Mouse (Mus musculus): ENCODE data around the gene 4933428G20Rik.

Gene 4933428G20Rik

DNA sequence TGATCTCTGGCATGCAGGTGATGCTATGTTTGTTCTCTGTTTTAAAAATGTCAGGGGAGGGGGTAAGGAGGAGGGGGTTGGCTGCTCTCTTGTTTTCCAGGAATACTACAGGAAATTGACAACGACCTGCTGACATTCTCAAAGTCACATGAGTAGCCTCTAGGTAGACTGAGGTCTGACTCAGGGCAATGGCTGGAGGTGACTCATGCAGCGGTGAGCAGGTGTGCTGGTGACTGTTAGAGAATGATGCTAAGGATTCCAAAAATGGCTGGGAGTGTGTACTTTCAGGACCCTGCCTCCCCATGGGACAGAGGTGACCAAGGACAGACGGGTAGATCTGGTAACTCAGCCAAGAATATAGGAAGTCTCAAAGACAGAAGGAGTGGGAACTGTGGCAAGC is 8.1 kb upstream of the 4933428G20Rik start:
- in situ Hi-C loops (cut with MboI; ENCODE audit: low sequenced_read_pairs), result no loop called here

GRCm38 (mm10) chr11:97506331-97506730 is 6.2 kb upstream of the 4933428G20Rik start:
- in situ Hi-C loops (cut with MboI; ENCODE audit: low sequenced_read_pairs), result no loop called here

DNA sequence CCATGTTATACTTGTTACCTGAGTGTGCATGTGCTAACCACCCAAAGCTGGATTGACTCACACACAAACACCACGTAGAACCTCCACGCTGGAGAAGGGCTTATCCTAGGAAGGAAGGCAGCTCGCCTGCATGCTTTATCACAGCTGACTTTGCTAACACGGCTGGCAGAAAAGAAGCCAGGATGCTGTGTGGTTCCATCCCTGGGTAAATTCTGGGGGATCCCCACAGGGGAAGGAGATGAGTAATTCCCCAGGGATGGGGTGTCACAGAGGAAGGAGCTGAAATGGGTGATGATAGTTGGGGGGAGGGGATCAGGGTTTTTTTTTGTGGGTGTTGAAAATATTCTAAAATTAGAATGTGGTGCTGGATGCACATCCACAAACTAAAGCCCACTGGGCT is 5.6 kb upstream of the 4933428G20Rik start:
- in situ Hi-C loops (cut with MboI; ENCODE audit: low sequenced_read_pairs), result no loop called here

- in situ Hi-C loops (cut with MboI; ENCODE audit: low sequenced_read_pairs), result no loop called here
Measured at GRCm38 (mm10) chr11:97502846-97503245, 2.7 kb upstream of the 4933428G20Rik start.

GRCm38 (mm10) chr11:97502383-97502782 is 2.2 kb upstream of the 4933428G20Rik start:
- in situ Hi-C loops (cut with MboI; ENCODE audit: low sequenced_read_pairs), result no loop called here

- in situ Hi-C loops (cut with MboI; ENCODE audit: low sequenced_read_pairs), result no loop called here
Measured at GRCm38 (mm10) chr11:97500720-97501448, 744 bp upstream of the 4933428G20Rik start.

- in situ Hi-C loops (cut with MboI; ENCODE audit: low sequenced_read_pairs), result no loop called here
Measured at GRCm38 (mm10) chr11:97497543-97497942, 2.6 kb downstream of the 4933428G20Rik start.

GRCm38 (mm10) chr11:97492836-97493235 is 7.3 kb downstream of the 4933428G20Rik start:
- in situ Hi-C loops (cut with MboI; ENCODE audit: low sequenced_read_pairs), result no loop called here

DNA sequence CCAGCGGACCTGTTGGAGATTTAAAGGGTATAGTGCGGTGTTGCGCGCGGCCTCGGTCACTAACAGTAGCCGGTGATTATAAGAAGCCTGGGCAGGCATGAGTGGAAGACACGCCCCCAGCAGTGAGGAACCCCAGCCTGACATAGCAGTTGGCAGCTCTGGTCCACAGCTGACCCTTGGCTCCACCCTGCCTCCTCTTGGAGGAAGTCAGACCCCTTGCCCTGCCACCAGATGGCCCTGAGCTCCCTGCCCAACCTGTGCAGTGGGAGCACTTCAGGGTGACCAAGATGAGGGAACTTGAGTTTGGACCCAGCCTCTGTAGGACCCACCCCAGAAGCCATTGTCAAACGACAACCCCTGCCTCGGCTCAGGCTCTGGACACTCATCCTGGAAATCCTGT is 8.5 kb downstream of the 4933428G20Rik start:
- in situ Hi-C loops (cut with MboI; ENCODE audit: low sequenced_read_pairs), result no loop called here

DNA sequence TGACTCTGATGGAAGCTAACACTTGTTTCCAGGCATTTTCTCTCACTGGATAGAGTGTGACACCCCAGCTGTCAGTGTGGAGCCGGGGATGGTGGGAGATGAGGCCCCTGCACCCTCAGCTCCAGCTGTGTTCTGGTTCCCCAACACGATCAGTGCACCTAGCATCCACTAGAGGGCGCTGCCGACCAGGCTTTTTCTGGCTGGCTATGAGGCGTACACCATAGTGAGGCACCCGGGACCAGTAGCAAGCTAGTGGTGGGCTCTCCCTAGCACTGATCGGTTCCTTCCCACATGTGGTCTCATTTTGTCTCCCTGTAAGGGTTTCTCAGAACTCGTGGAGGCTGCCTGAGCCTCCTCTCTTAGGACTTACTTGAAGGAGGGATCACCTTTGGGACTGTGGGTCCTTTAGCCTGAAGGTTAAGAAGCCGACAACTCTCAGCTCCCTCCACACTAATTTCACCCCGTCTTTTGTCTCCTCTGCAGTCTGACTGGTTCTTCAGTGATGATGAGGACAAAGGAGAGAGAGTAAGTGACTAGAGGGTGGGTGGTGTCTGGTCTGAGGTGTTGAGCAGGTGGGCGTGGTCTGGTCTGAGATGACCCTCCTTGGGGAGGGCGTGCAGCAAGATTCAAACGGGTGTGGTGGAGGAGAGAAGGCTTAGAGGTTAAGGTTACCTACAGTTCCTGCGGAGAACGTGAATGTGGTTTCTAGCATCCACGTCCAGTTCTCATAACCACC is 10.4 kb downstream of the 4933428G20Rik start:
- in situ Hi-C loops (cut with MboI; ENCODE audit: low sequenced_read_pairs), result loop anchor here (10.0 kb wide), 1 partner anchor 205 kb away; no protein-coding TSS in a partner anchor

DNA sequence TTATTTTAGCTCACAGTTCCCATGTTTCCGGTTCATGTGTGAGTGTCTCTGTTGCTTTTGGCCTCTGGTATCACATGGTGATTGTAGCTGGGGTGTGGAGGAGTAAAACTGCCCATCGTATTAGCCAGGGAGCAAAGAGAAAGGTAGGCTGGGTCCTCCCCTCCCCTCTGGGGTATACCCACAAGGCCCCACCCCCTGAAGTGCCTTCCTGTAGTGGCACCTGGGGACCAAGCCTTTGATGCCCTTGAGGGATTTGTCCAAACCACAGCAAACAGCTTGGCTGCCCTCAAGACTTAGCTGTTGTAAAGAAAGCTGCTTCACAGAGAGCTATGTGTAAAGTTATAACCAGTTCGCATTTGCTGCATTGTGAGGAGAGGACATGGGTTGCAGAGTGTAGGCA is 12.5 kb downstream of the 4933428G20Rik start:
- in situ Hi-C loops (cut with MboI; ENCODE audit: low sequenced_read_pairs), result loop anchor here (10.0 kb wide), 1 partner anchor 207 kb away; no protein-coding TSS in a partner anchor

DNA sequence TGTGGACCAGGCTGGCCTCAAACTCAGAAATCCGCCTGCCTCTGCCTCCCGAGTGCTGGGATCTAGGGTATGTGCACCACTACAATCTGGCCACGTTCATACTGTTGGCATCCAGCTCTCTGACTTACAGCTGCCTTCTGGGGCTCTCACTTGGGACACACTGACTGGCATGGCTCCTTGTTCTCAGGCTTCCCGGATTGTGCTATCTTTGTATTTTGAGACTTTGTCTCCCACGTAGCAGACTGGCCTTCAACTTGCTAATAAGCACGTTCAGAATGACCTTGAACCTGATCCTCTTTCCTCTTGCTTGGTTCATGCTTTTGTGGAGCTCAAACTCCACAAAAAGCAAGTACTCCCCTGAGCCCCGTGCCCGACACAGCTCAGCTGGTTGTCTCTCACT is 14.5 kb downstream of the 4933428G20Rik start:
- in situ Hi-C loops (cut with MboI; ENCODE audit: low sequenced_read_pairs), result loop anchor here (10.0 kb wide), 1 partner anchor 209 kb away; no protein-coding TSS in a partner anchor

- in situ Hi-C loops (cut with MboI; ENCODE audit: low sequenced_read_pairs), result loop anchor here (10.0 kb wide), 1 partner anchor 215 kb away; no protein-coding TSS in a partner anchor
Measured at GRCm38 (mm10) chr11:97479824-97480223, 20.3 kb downstream of the 4933428G20Rik start.

- in situ Hi-C loops (cut with MboI; ENCODE audit: low sequenced_read_pairs), result no loop called here
Measured at GRCm38 (mm10) chr11:97479085-97479484, 21.1 kb downstream of the 4933428G20Rik start.

DNA sequence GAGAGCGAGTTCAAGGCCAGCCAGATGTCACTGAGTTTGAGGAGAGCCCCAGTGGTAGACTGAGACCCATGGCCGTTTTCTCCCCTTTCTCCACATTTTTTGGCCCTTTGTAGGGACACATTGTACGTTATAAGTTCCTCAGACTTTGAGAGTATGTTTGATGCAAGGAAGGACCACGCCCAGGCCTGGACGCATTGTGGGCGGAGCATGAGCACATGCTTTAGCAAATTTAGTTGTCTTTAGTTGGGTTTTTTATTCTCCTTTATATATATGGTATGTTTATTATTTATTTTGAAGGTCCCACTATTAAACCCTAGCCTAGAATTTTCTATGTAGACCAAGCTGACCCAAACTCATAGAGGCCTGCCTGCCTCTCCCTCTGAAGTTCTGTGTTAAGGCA is 21.8 kb downstream of the 4933428G20Rik start:
- in situ Hi-C loops (cut with MboI; ENCODE audit: low sequenced_read_pairs), result no loop called here

DNA sequence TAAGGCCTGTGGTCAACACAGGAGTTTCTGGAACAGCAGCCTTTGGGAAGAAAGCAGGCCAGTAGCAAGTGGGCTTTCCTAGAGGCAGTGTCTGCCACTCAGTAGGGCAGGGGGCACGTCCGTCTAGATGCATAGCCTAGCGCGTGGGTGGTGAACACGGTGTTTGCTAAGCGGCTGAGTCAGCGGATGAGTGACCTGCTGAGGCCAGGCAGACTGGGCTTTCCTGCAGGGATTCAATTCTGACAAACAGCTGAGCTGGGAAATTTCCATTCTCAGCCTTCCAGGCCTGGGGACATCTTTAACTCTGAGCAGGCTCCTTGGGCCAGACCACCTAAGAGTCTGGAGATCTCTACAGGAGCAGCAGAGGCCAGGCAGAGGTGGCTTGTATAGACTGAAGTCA is 22.7 kb downstream of the 4933428G20Rik start:
- in situ Hi-C loops (cut with MboI; ENCODE audit: low sequenced_read_pairs), result no loop called here

GRCm38 (mm10) chr11:97476334-97477095 is 23.6 kb downstream of the 4933428G20Rik start:
- in situ Hi-C loops (cut with MboI; ENCODE audit: low sequenced_read_pairs), result no loop called here

DNA sequence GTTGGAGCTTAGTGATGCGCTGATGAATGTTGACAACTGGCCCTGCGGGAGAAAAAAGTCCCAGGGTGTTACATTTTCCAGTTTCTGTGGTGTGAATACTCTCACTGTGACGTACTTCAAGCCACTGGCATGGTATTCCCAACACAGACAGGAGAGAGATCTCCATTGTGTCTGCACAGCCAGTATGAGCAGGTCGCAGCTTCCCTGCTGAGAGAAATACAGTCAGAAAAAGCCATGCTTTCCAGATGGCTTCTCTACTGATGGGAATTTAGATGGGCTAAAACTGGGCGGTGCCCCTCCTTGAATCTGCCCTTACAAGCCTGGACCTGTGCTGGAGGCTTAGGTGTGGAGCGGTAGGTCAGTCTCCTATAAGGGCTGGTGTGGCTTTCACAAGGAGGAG is 28.9 kb downstream of the 4933428G20Rik start:
- in situ Hi-C loops (cut with MboI; ENCODE audit: low sequenced_read_pairs), result loop anchor here (5.0 kb wide), 1 partner anchor 151 kb away; no protein-coding TSS in a partner anchor

- in situ Hi-C loops (cut with MboI; ENCODE audit: low sequenced_read_pairs), result loop anchor here (5.0 kb wide), 1 partner anchor 152 kb away; no protein-coding TSS in a partner anchor
Measured at GRCm38 (mm10) chr11:97469828-97470227, 30.3 kb downstream of the 4933428G20Rik start.

DNA sequence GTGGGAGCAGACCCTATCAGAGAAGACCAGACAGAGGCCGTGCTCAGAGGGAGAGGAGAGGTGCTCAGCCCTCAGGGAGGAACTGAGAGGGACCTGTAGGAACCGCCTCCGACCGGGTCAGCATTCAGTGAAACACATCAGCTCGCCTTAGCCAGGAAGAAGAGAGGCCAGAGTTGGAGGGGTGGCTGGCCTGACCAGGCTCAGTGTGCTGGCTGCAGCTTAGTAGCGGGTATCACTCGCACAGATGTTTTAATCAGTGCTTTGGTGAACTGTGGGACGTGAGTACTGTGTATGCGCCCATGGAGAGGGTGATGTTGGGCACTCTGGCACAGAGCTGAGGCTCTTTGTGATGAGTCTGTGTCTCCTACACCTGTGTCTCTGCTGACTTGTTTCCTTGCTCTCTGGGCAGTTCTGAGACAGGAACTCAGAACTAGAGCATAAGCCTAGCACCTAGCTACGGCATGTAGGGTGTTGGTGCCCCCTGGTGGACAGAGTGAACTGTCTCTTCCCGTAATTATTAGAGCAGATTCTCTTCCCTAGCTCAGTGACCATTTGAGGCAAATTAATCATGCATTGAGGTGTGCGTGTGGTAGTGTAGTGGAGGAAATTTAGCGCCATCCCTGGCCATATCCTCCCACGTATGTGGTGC is 31.4 kb downstream of the 4933428G20Rik start:
- in situ Hi-C loops (cut with MboI; ENCODE audit: low sequenced_read_pairs), result no loop called here
